27 mouse cellular contexts compared by ENCODE assay signal in genomic region chr7:123346631-123347290, GRCm38 (mm10). TPM values are rescaled to one million over a fixed set of nuclear protein-coding genes. Genes with fewer than 3 reads are reported as not detected.
DNase-seq lines count a peak whose midpoint lies in the region; ATAC-seq and TF ChIP-seq lines count a peak whose summit lies in the region.
"Had no signal": no experiment of that assay in that cellular context is flagged by ENCODE, and none has a peak within 500 bp of the region (broad histone marks: within the 10 kb centered on the region; RNA-seq: fewer than 3 reads in every experiment).

No protein-coding gene starts in this region.

- H3K4me2 ChIP-seq in intestine, embryonic 16.5 days (ENCODE audit: low read depth, low read length), result no peak overlapping the region
- no peak overlapping the region for H3K4me2 ChIP-seq in intestine, embryonic 15.5 days (replicated peaks)
- no peak overlapping the region for H3K4me2 ChIP-seq in stomach, embryonic 15.5 days
- H3K4me2 ChIP-seq: embryonic facial prominence, embryonic 15.5 days; forebrain, embryonic 13.5 days; heart, embryonic 15.5 days; hindbrain, embryonic 12.5 days; limb, embryonic 13.5 days; liver, embryonic 12.5 days; midbrain, embryonic 12.5 days; neural tube, embryonic 13.5 days had no signal

- peaks cover 24% of the 10 kb centered on the region for H3K4me1 ChIP-seq in intestine, embryonic 16.5 days (ENCODE audit: control insufficient read depth, insufficient read depth, low read length)
- H3K4me1 ChIP-seq in intestine, embryonic 15.5 days (replicated peaks), result peaks cover 32% of the 10 kb centered on the region
- H3K4me1 ChIP-seq in embryonic fibroblast, embryonic 13.5 days (ENCODE audit: control insufficient read depth, insufficient read depth, low read length), result peaks cover 16% of the 10 kb centered on the region
- no peaks in the 10 kb centered on the region for H3K4me1 ChIP-seq in stomach, embryonic 15.5 days

- no peaks in the 10 kb centered on the region for H3K36me3 ChIP-seq in intestine, embryonic 16.5 days (ENCODE audit: control insufficient read depth, insufficient read depth, low read length)
- no peaks in the 10 kb centered on the region for H3K36me3 ChIP-seq in intestine, embryonic 15.5 days
- no peaks in the 10 kb centered on the region for H3K36me3 ChIP-seq in stomach, embryonic 15.5 days
- H3K36me3 ChIP-seq: embryonic facial prominence, embryonic 15.5 days; heart, embryonic 10.5 days; heart, embryonic 15.5 days; hindbrain, embryonic 12.5 days; limb, embryonic 13.5 days; midbrain, embryonic 12.5 days; neural tube, embryonic 13.5 days had no signal

- WGBS in intestine, embryonic 16.5 days, result 61% methylated on average over 7 of the region's 7 CpGs
- 54% methylated on average over 7 of the region's 7 CpGs for WGBS in intestine, embryonic 15.5 days
- 60% methylated on average over 7 of the region's 7 CpGs for WGBS in stomach, embryonic 15.5 days

- no peaks in the 10 kb centered on the region for H3K9me3 ChIP-seq in intestine, embryonic 16.5 days (ENCODE audit: control insufficient read depth, low read length)
- H3K9me3 ChIP-seq in intestine, embryonic 15.5 days, result no peaks in the 10 kb centered on the region
- H3K9me3 ChIP-seq in stomach, embryonic 15.5 days, result no peaks in the 10 kb centered on the region
- H3K9me3 ChIP-seq: embryonic facial prominence, embryonic 10.5 days; embryonic facial prominence, embryonic 15.5 days; forebrain, embryonic 13.5 days; heart, embryonic 10.5 days; heart, embryonic 15.5 days; hindbrain, embryonic 12.5 days; limb, embryonic 13.5 days; liver, embryonic 12.5 days; megakaryocyte, embryonic 14.5 days; midbrain, embryonic 12.5 days; neural tube, embryonic 13.5 days had no signal

- DNase-seq in 3T3-L1 (ENCODE audit: low read depth, low spot score), result peak; percentile 17
- DNase-seq in left cerebral cortex, adult 9 months (ENCODE audit: low spot score in 2 of 2), result no peak
- DNase-seq in spleen, postnatal 4 days (ENCODE audit: low spot score in 2 of 2), result no peak
- DNase-seq: adrenal gland, adult 8-10 months; cerebellum, adult 8-10 months; cerebellum, postnatal 25 days; kidney, adult 11 months; kidney, postnatal 10 days; layer of hippocampus, adult 9-11 months; lung, postnatal 4 days; thymus, postnatal 4 days had no signal

- no peak overlapping the region for H3K9ac ChIP-seq in intestine, embryonic 16.5 days (ENCODE audit: low read depth, low read length)
- no peak overlapping the region for H3K9ac ChIP-seq in intestine, embryonic 15.5 days
- no peak overlapping the region for H3K9ac ChIP-seq in stomach, embryonic 15.5 days
- H3K9ac ChIP-seq: embryonic facial prominence, embryonic 15.5 days; forebrain, embryonic 13.5 days; heart, embryonic 15.5 days; hindbrain, embryonic 12.5 days; limb, embryonic 13.5 days; liver, embryonic 12.5 days; midbrain, embryonic 12.5 days; neural tube, embryonic 13.5 days had no signal

- no peaks in the 10 kb centered on the region for H3K27me3 ChIP-seq in intestine, embryonic 16.5 days (replicated peaks; ENCODE audit: control insufficient read depth, insufficient read depth, low read length)
- H3K27me3 ChIP-seq in intestine, embryonic 15.5 days (replicated peaks), result no peaks in the 10 kb centered on the region
- H3K27me3 ChIP-seq in stomach, embryonic 15.5 days (replicated peaks), result no peaks in the 10 kb centered on the region
- H3K27me3 ChIP-seq: embryonic facial prominence, embryonic 15.5 days; forebrain, embryonic 13.5 days; heart, embryonic 15.5 days; hindbrain, embryonic 12.5 days; limb, embryonic 13.5 days; liver, embryonic 12.5 days; megakaryocyte, embryonic 14.5 days; midbrain, embryonic 12.5 days; neural tube, embryonic 13.5 days had no signal

- no peak for ATAC-seq in intestine, embryonic 16.5 days
- no peak for ATAC-seq in intestine, embryonic 15.5 days
- peak; percentile 16; the same call in 1 of the 2 replicates for ATAC-seq in stomach, embryonic 15.5 days (ENCODE audit: insufficient read depth, low FRiP score, low read depth)
- ATAC-seq: forebrain, embryonic 13.5 days; hindbrain, postnatal 0 days; liver, embryonic 12.5 days had no signal

- 0 out of 2 replicates have a peak overlapping the region, but pooled peaks have one; percentile 3 for H3K27ac ChIP-seq in intestine, embryonic 16.5 days (ENCODE audit: low read length)
- no peak overlapping the region for H3K27ac ChIP-seq in intestine, embryonic 15.5 days
- H3K27ac ChIP-seq in embryonic fibroblast, embryonic 13.5 days (ENCODE audit: insufficient read depth, low read length), result peak overlapping the region; percentile 66
- H3K27ac ChIP-seq in stomach, embryonic 15.5 days, result 0 out of 2 replicates have a peak overlapping the region, but pooled peaks have one; percentile 4
- H3K27ac ChIP-seq: embryonic facial prominence, embryonic 10.5 days; embryonic facial prominence, embryonic 15.5 days; forebrain, embryonic 13.5 days; heart, embryonic 10.5 days; heart, embryonic 15.5 days; hindbrain, embryonic 12.5 days; hindbrain, postnatal 0 days; limb, embryonic 13.5 days; liver, embryonic 12.5 days; midbrain, embryonic 12.5 days; neural tube, embryonic 13.5 days had no signal

- TF ChIP-seq POLR2A in embryonic fibroblast, embryonic 13.5 days (IDR thresholded peaks at IDR 0.05; ENCODE audit: low read depth, low read length), result no peak

- TF ChIP-seq CTCF in embryonic fibroblast, embryonic 13.5 days (IDR thresholded peaks at IDR 0.05; ENCODE audit: borderline replicate concordance, insufficient read depth, low read length), result no peak

- H3K4me3 ChIP-seq in intestine, embryonic 16.5 days (ENCODE audit: low read length), result no peak overlapping the region
- no peak overlapping the region for H3K4me3 ChIP-seq in intestine, embryonic 15.5 days (replicated peaks)
- no peak overlapping the region for H3K4me3 ChIP-seq in embryonic fibroblast, embryonic 13.5 days (ENCODE audit: insufficient read depth, low read length)
- H3K4me3 ChIP-seq in stomach, embryonic 15.5 days (replicated peaks), result no peak overlapping the region
- H3K4me3 ChIP-seq: embryonic facial prominence, embryonic 10.5 days; embryonic facial prominence, embryonic 15.5 days; forebrain, embryonic 13.5 days; heart, embryonic 10.5 days; heart, embryonic 15.5 days; hindbrain, embryonic 12.5 days; limb, embryonic 13.5 days; liver, embryonic 12.5 days; megakaryocyte, embryonic 14.5 days; midbrain, embryonic 12.5 days; neural tube, embryonic 13.5 days had no signal

RNA-seq across cellular contexts. Expression of gene Lcmt1, which starts 22.8 kb away (rescaled TPM):
- 43.1 and 47.0 TPM in 2 replicates for polyA plus RNA-seq in intestine, embryonic 16.5 days (2015; fragmentation: Nextera tagmentation; extraction: Ambion mirVana)
- polyA plus RNA-seq in intestine, embryonic 15.5 days (2015; fragmentation: Nextera tagmentation; extraction: Ambion mirVana), result 42.9 and 46.5 TPM in 2 replicates
- polyA plus RNA-seq in embryonic fibroblast, embryonic 13.5 days (2011; ENCODE audit: insufficient read length, low read depth, missing spikeins), result 32.0 and 33.3 TPM in 2 replicates
- polyA plus RNA-seq in stomach, embryonic 15.5 days (2015; fragmentation: Nextera tagmentation; extraction: Ambion mirVana), result 43.3 and 45.7 TPM in 2 replicates

RNA-seq across cellular contexts. Expression of gene Arhgap17, which starts 23.0 kb away (rescaled TPM):
- 21.8 and 23.6 TPM in 2 replicates for polyA plus RNA-seq in intestine, embryonic 16.5 days (2015; fragmentation: Nextera tagmentation; extraction: Ambion mirVana)
- 20.4 and 20.8 TPM in 2 replicates for polyA plus RNA-seq in intestine, embryonic 15.5 days (2015; fragmentation: Nextera tagmentation; extraction: Ambion mirVana)
- polyA plus RNA-seq in embryonic fibroblast, embryonic 13.5 days (2011; ENCODE audit: insufficient read length, low read depth, missing spikeins), result 23.0 and 30.7 TPM in 2 replicates
- 16.2 and 19.9 TPM in 2 replicates for polyA plus RNA-seq in stomach, embryonic 15.5 days (2015; fragmentation: Nextera tagmentation; extraction: Ambion mirVana)
